Mouse (Mus musculus) spleen, postnatal 36 days (tissue): Measurements from ENCODE around the gene Btla.

Source experiments
- DNase-seq, 2 experiments: peaks; one replicate each; pipeline ENCODE4 v3.0.0; 2022; ENCODE audit warnings: low spot score in 2 of 2, mixed read lengths in 1 of 2

The Btla gene

GRCm38 (mm10) chr16:45259663-45260062, 35.5 kb downstream of the Btla start:
- peak; percentile 45 to 51 for DNase-seq

- DNase-seq = peak; percentile 24 to 45
These were observed 37.2 kb downstream of the Btla start for GRCm38 (mm10) chr16:45261321-45261720.

GRCm38 (mm10) chr16:45262051-45262450, 37.9 kb downstream of the Btla start:
- no peak for DNase-seq

GRCm38 (mm10) chr16:45269886-45270285, 45.8 kb downstream of the Btla start:
- no peak for DNase-seq

GRCm38 (mm10) chr16:45283093-45283492, 59.0 kb downstream of the Btla start:
- DNase-seq = peak; percentile 59 to 72

- no peak for DNase-seq
These were observed 73.7 kb downstream of the Btla start for GRCm38 (mm10) chr16:45297806-45298205.
